Mouse (Mus musculus) forebrain, embryonic 16.5 days (tissue): ENCODE results near the gene Hs6st3. TPM values are rescaled to one million over a fixed set of nuclear protein-coding genes. Genes with fewer than 3 reads are reported as not detected.

Experiments
- ATAC-seq: fragments of 200-750 bp; cut with Nextera tagmentation; 2 replicates; pipeline ENCODE4 v1.8.0; 2017; ENCODE audit warnings: mild to moderate bottlenecking, moderate library complexity
- H3K27ac ChIP-seq: fragments of 300-500 bp; sonication (generic); 2 replicates; pipeline ENCODE4 v1.5.1; 2014; ENCODE audit warnings: low read length, control low read depth
- H3K27me3 ChIP-seq: fragments of 300-500 bp; sonication (generic); replicated peaks from 2 replicates; pipeline ENCODE4 v1.6.1; 2014; ENCODE audit warnings: low read length; ENCODE audit not compliant: control insufficient read depth, insufficient read depth
- H3K36me3 ChIP-seq: fragments of 300-500 bp; sonication (generic); 2 replicates; pipeline ENCODE4 v1.6.1; 2014; ENCODE audit not compliant: control insufficient read depth, insufficient read depth
- H3K4me1 ChIP-seq: fragments of 300-500 bp; sonication (generic); replicated peaks from 2 replicates; pipeline ENCODE4 v1.6.1; 2014; ENCODE audit warnings: low read length; ENCODE audit not compliant: control insufficient read depth, insufficient read depth
- H3K4me2 ChIP-seq: fragments of 300-500 bp; sonication (generic); 2 replicates; pipeline ENCODE4 v1.6.1; 2014; ENCODE audit warnings: mild to moderate bottlenecking, low read length, control low read depth
- H3K4me3 ChIP-seq: fragments of 300-500 bp; sonication (generic); replicated peaks from 2 replicates; pipeline ENCODE4 v1.5.1; 2014; ENCODE audit warnings: mild to moderate bottlenecking, low read length, control low read depth
- H3K9ac ChIP-seq: fragments of 300-500 bp; sonication (generic); replicated peaks from 2 replicates; pipeline ENCODE4 v1.6.1; 2014; ENCODE audit warnings: low read depth, low read length, control low read depth
- H3K9me3 ChIP-seq: fragments of 300-500 bp; sonication (generic); 2 replicates; pipeline ENCODE4 v1.6.1; 2016; ENCODE audit warnings: low read length; ENCODE audit not compliant: control insufficient read depth
- WGBS: fragments of 180-500 bp; shearing (Covaris S2); extraction: QIAGEN DNeasy Blood & Tissue Kit; methylation state at CpG from one replicate; pipeline ENCODE4 v1.1.7; 2014; 5-methylcytosine and 5-hydroxymethylcytosine counted together
- polyA plus RNA-seq: library from polyadenylated mRNA; unstranded; fragments of >200 nt; fragmentation: Nextera tagmentation; extraction: Ambion mirVana; gene quantifications from 2 replicates; pipeline ENCODE4 v1.2.1, GENCODE M21; 2015

Hs6st3 gene
- polyA plus RNA-seq, 1 experiment from 2014 or later, result 0.87 TPM

DNA sequence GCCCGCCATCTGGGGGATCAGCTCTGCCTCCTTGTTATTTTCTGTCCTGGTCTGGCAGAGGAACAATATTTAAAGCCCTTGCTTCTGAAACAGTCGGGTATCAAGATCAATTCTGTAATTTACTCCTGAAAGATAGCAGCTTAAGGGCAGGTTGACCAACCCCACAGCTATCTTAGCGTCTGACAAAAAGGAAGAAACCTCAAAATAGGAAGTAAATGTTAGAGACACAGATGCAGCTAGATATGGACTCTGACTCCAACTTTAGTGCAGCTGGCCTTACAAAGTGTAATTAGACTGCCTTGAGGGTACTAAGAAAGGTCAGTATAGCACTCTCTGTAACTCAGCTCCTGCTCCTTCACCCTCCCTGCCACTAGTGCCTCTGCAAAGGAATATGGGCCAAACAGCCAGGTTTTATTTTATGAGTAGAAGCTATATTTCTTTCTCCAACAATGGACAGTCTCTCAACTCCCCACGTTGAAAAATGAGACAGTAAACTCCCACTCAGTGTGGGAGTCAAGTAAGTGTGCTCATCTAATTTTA lies 710.7 kb downstream of the Hs6st3 start:
- no peaks in the 10 kb centered on the region for H3K9me3 ChIP-seq
- no peak overlapping the region for H3K4me3 ChIP-seq
- no peaks in the 10 kb centered on the region for H3K36me3 ChIP-seq
- H3K4me2 ChIP-seq, result no peak overlapping the region
- H3K27ac ChIP-seq, result no peak overlapping the region
- 76% methylated on average over 4 of the region's 4 CpGs for WGBS
- no peak for ATAC-seq
- H3K4me1 ChIP-seq, result peaks cover 5% of the 10 kb centered on the region
- H3K9ac ChIP-seq, result no peak overlapping the region
- H3K27me3 ChIP-seq, result no peaks in the 10 kb centered on the region

DNA sequence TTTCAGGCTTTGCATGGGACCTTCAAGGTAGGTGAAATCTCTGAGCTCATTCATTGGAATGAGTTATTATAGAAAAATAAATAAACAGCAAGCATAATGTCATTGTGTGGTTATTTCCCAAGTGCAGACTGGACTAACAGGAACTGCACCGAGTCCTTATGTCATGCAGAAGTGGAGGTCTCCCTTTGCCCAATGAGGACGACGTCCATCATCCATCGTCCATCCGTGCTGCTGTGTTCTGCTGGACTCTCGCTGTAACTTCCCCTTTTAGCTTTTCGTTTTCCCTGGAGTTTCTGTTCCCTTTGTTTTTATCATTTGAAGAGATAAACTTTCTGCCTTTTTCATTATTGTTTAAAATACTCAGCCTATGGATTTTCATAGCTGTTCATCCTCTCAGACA lies 711.2 kb downstream of the Hs6st3 start:
- H3K27me3 ChIP-seq, result no peaks in the 10 kb centered on the region
- H3K9ac ChIP-seq, result no peak overlapping the region
- H3K4me3 ChIP-seq, result no peak overlapping the region
- WGBS, result 85% methylated on average over 7 of the region's 7 CpGs
- no peak for ATAC-seq
- H3K36me3 ChIP-seq, result no peaks in the 10 kb centered on the region
- no peaks in the 10 kb centered on the region for H3K9me3 ChIP-seq
- no peak overlapping the region for H3K4me2 ChIP-seq
- H3K27ac ChIP-seq, result no peak overlapping the region
- H3K4me1 ChIP-seq, result peaks cover 8% of the 10 kb centered on the region

- WGBS, result 10% methylated on average over 5 of the region's 5 CpGs
- Histone ChIP-seq H3K27ac (no peak overlapping the region), H3K27me3 (no peaks in the 10 kb centered on the region), H3K4me2 (no peak overlapping the region), H3K36me3 (no peaks in the 10 kb centered on the region), H3K9ac (no peak overlapping the region), H3K4me1 (peaks cover 16% of the 10 kb centered on the region), H3K9me3 (no peaks in the 10 kb centered on the region), H3K4me3 (no peak overlapping the region)
- no peak for ATAC-seq
These were observed 714.0 kb downstream of the Hs6st3 start for GRCm38 (mm10) chr14:119852139-119852538.

- peak; percentile 89 for ATAC-seq
- 37% methylated on average over 23 of the region's 23 CpGs for WGBS
- H3K4me3 ChIP-seq, result peak overlapping the region; percentile 24
- H3K9me3 ChIP-seq, result no peaks in the 10 kb centered on the region
- peak overlapping the region; percentile 47 for H3K4me2 ChIP-seq
- H3K27me3 ChIP-seq, result no peaks in the 10 kb centered on the region
- peaks cover 18% of the 10 kb centered on the region for H3K4me1 ChIP-seq
- H3K27ac ChIP-seq, result peak overlapping the region; percentile 13
- H3K9ac ChIP-seq, result peak overlapping the region; percentile 27
- no peaks in the 10 kb centered on the region for H3K36me3 ChIP-seq
These were observed 719.5 kb downstream of the Hs6st3 start for GRCm38 (mm10) chr14:119857338-119858291.

GRCm38 (mm10) chr14:119873617-119874016 lies 735.5 kb downstream of the Hs6st3 start:
- no peaks in the 10 kb centered on the region for H3K9me3 ChIP-seq
- H3K9ac ChIP-seq, result no peak overlapping the region
- H3K27ac ChIP-seq, result no peak overlapping the region
- no peak for ATAC-seq
- H3K27me3 ChIP-seq, result no peaks in the 10 kb centered on the region
- no peak overlapping the region for H3K4me2 ChIP-seq
- H3K4me3 ChIP-seq, result no peak overlapping the region
- H3K36me3 ChIP-seq, result no peaks in the 10 kb centered on the region
- H3K4me1 ChIP-seq, result no peaks in the 10 kb centered on the region
- 71% methylated on average over 4 of the region's 4 CpGs for WGBS

GRCm38 (mm10) chr14:119892922-119893321 lies 754.8 kb downstream of the Hs6st3 start:
- no peak overlapping the region for H3K9ac ChIP-seq
- WGBS, result 74% methylated on average over 8 of the region's 8 CpGs
- H3K36me3 ChIP-seq, result no peaks in the 10 kb centered on the region
- H3K27ac ChIP-seq, result no peak overlapping the region
- no peaks in the 10 kb centered on the region for H3K4me1 ChIP-seq
- H3K4me2 ChIP-seq, result no peak overlapping the region
- H3K27me3 ChIP-seq, result no peaks in the 10 kb centered on the region
- H3K4me3 ChIP-seq, result no peak overlapping the region
- no peak for ATAC-seq
- no peaks in the 10 kb centered on the region for H3K9me3 ChIP-seq

DNA sequence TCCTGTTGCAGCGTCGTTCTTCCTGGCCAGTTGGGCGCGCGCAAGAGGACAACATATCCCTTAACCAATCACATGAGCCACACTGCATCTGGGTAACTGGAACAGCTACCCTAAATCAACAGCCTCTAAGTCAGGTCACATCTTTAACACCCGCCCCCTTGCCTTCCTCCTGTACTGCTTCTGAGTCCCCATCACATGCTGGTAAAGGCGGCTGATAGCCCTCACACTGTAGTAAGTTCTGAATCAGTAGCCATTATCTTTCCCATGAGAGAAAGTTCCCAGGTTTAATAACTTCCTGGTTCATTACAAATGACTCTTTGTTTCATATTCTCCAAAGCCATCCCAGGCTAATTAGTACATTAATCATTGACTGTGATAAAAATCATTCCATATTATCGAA lies 757.0 kb downstream of the Hs6st3 start:
- no peak for ATAC-seq
- no peaks in the 10 kb centered on the region for H3K4me1 ChIP-seq

GRCm38 (mm10) chr14:119895765-119896465 lies 757.8 kb downstream of the Hs6st3 start:
- WGBS, result 74% methylated on average over 10 of the region's 10 CpGs
- H3K4me2 ChIP-seq, result no peak overlapping the region
- H3K27me3 ChIP-seq, result no peaks in the 10 kb centered on the region
- no peak for ATAC-seq
- H3K4me1 ChIP-seq, result no peaks in the 10 kb centered on the region
- no peaks in the 10 kb centered on the region for H3K9me3 ChIP-seq
- H3K36me3 ChIP-seq, result no peaks in the 10 kb centered on the region
- no peak overlapping the region for H3K4me3 ChIP-seq
- no peak overlapping the region for H3K9ac ChIP-seq
- H3K27ac ChIP-seq, result no peak overlapping the region

More for the DNA sequence above, 757.0 kb downstream of the Hs6st3 start:
- Histone ChIP-seq H3K4me3 (no peak overlapping the region), H3K9me3 (no peaks in the 10 kb centered on the region), H3K27ac (no peak overlapping the region), H3K9ac (no peak overlapping the region), H3K4me2 (no peak overlapping the region), H3K36me3 (no peaks in the 10 kb centered on the region), H3K27me3 (no peaks in the 10 kb centered on the region)
- WGBS, result 96% methylated on average over 8 of the region's 8 CpGs

DNA sequence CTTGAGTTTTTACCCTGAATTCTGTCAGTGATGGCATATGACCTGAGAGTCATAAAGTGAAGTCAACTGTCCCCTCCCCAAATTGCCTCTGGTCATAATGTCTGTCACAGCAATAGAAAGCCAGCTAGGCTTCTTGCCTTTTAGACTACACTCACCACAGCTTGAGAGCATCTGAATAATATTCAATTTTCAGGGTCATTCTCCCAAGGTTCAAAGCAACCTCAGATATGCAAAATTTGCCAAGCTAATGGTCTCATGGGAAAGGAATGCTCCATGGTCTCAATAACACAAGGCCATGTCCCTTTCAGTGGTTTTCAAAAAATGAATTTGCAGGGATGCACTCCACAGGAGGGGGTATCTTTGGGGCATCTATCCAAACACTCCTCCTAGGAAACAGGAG lies 764.3 kb downstream of the Hs6st3 start:
- H3K4me2 ChIP-seq, result no peak overlapping the region
- H3K27ac ChIP-seq, result no peak overlapping the region
- H3K27me3 ChIP-seq, result no peaks in the 10 kb centered on the region

More for the DNA sequence above, 764.3 kb downstream of the Hs6st3 start:
- Histone ChIP-seq H3K9me3 (no peaks in the 10 kb centered on the region), H3K36me3 (no peaks in the 10 kb centered on the region), H3K4me3 (no peak overlapping the region), H3K9ac (no peak overlapping the region), H3K4me1 (no peaks in the 10 kb centered on the region)
- no peak for ATAC-seq
